Mouse (Mus musculus) CH12.LX (cell line): ENCODE measurements around the gene Gm19684.
"Not testable (repeated sequence)": the region's sequence is repeated elsewhere in the genome, so short reads cannot be mapped to it uniquely, and the experiment has no call there.

ENCODE experiments used
- CTCF ChIP-seq, 2 experiments: IDR thresholded peaks in 1 of 2; conservative IDR thresholded peaks in 1 of 2; 2 replicates each; pipeline ENCODE4 v1.5.1; 2011 to 2012; ENCODE audit warnings: low read depth in 2 of 2, low read length in 2 of 2, improper control_type of control experiment in 1 of 2, inconsistent platforms in 1 of 2, mild to moderate bottlenecking in 1 of 2, moderate library complexity in 1 of 2
- EP300 ChIP-seq: IDR thresholded peaks from 2 replicates; pipeline ENCODE4 v1.6.1; 2011; ENCODE audit warnings: low read length, improper control_type of control experiment
- HCFC1 ChIP-seq: IDR thresholded peaks from 2 replicates; pipeline ENCODE4 v1.6.1; 2012; ENCODE audit warnings: low read depth, mild to moderate bottlenecking, inconsistent platforms, low read length, improper control_type of control experiment
- MAX ChIP-seq: IDR thresholded peaks from 2 replicates; pipeline ENCODE4 v1.6.1; 2011; ENCODE audit warnings: low read length, improper control_type of control experiment
- NRF1 ChIP-seq: IDR thresholded peaks from 2 replicates; pipeline ENCODE4 v1.6.1; 2014; ENCODE audit warnings: low read depth, mild to moderate bottlenecking, inconsistent platforms, low read length, improper control_type of control experiment, moderate library complexity
- POLR2AphosphoS2 ChIP-seq: IDR thresholded peaks from 2 replicates; pipeline ENCODE4 v1.6.1; 2011; ENCODE audit warnings: low read depth, low read length, improper control_type of control experiment
- RCOR1 ChIP-seq: conservative IDR thresholded peaks from 2 replicates; pipeline ENCODE4 v1.6.1; 2012; ENCODE audit warnings: low read depth, mild to moderate bottlenecking, inconsistent platforms, low read length, improper control_type of control experiment
- UBTF ChIP-seq: IDR thresholded peaks from 2 replicates; pipeline ENCODE4 v1.6.1; 2012; ENCODE audit warnings: low read depth, mild to moderate bottlenecking, inconsistent platforms, low read length, improper control_type of control experiment, moderate library complexity

- not testable (repeated sequence) for TF ChIP-seq CTCF (conservative IDR thresholded peaks at IDR 0.05 in 1 of 2, IDR thresholded peaks at IDR 0.05 in 1 of 2; ENCODE audit: low read depth in 2 of 2, low read length in 2 of 2); EP300; NRF1; RCOR1; HCFC1; MAX; POLR2AphosphoS2; UBTF
Observed at GRCm38 (mm10) chr17:36169094-36169493, 47.6 kb downstream of the Gm19684 start.
